Mouse (Mus musculus) cerebellum, adult 2 months (tissue): ENCODE measurements at regions not wholly inside any gene's neighbourhood (a gene's known extent, or its start where the extent isn't known, plus 50 kb on each side); places are given as distances from the start of the nearest gene placed in this dataset.

Source experiments
- CTCF ChIP-seq: fragments of 200-500 bp; IDR thresholded peaks from 2 replicates; pipeline ENCODE4 v1.5.1; 2011; ENCODE audit warnings: low read depth, mild to moderate bottlenecking, control low read depth, low read length, moderate library complexity, borderline replicate concordance; ENCODE audit not compliant: insufficient read depth
- POLR2A ChIP-seq: fragments of 200-500 bp; IDR thresholded peaks from 2 replicates; pipeline ENCODE4 v1.6.1; 2011; ENCODE audit warnings: low read length, control low read depth, borderline replicate concordance; ENCODE audit not compliant: insufficient read depth

DNA sequence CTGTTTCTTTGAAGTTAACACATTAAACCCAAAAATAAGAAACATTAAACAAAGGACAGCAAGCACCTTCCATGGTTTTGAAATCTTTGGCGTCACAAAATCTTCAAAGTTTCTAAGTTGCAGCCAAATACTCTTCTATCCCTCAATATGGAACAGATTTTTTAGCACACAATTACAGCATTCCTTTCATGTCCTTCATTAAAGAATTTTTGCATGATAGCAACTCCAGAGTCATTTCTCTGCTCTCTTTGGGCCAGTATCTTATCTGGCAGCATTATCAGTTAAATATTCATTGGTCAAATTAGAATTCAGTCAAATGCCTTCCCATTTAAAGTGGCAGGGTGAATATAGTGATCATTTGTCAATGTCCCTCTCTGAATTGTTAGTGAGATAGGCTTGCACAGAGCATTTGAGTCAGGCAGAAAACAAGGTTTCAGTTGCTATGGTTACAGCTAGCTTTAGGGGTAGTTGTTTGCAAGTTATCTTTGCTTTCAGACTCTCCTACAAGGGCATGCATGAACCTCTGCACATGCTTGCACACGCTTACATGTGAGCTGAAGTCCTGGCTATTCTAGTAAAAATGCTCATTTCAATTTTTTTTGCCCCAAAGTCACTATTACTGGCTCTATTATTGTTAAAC, 579.8 kb upstream of the Dmac1 start:
- TF ChIP-seq CTCF (no peak), POLR2A (no peak)
